Mouse (Mus musculus) lung, postnatal 0 days (tissue): ENCODE results near the gene Fam214a.

Experiments
- CTCF ChIP-seq: IDR thresholded peaks from 2 replicates; pipeline ENCODE4 v1.5.1; 2016; ENCODE audit warnings: antibody characterized with exemption, mild to moderate bottlenecking
- EP300 ChIP-seq: IDR thresholded peaks from 2 replicates; pipeline ENCODE4 v1.6.1; 2016; ENCODE audit warnings: antibody characterized with exemption, mild to moderate bottlenecking, control low read depth

- TF ChIP-seq CTCF (no peak), EP300 (no peak)
Observed at GRCm38 (mm10) chr9:75019592-75019991, 66.9 kb downstream of the Fam214a start.
